Mouse (Mus musculus) cerebellum, postnatal 36 days (tissue): ENCODE data around the gene Myo6.
A peak's percentile ranks its signal among the peaks of the same experiment; 100 is the strongest.

Experiments
- DNase-seq, 2 experiments: peaks; one replicate each; pipeline ENCODE4 v3.0.0; 2021 to 2022; ENCODE audit warnings: mixed read lengths in 2 of 2

The Myo6 gene

GRCm38 (mm10) chr9:80306853-80307252, 142.0 kb downstream of the Myo6 start:
- no peak for DNase-seq

GRCm38 (mm10) chr9:80307629-80308028, 142.8 kb downstream of the Myo6 start:
- DNase-seq = no peak

- no peak for DNase-seq
Measured at GRCm38 (mm10) chr9:80313610-80314009, 148.8 kb downstream of the Myo6 start.

GRCm38 (mm10) chr9:80315922-80316321, 151.1 kb downstream of the Myo6 start:
- no peak for DNase-seq

GRCm38 (mm10) chr9:80318027-80318426, 153.2 kb downstream of the Myo6 start:
- DNase-seq = no peak

GRCm38 (mm10) chr9:80321051-80321887, 156.4 kb downstream of the Myo6 start:
- peak in 1 of 2 experiments; percentile 10 for DNase-seq

- DNase-seq = peak; percentile 10 to 27
Measured at GRCm38 (mm10) chr9:80332153-80332552, 167.3 kb downstream of the Myo6 start.

GRCm38 (mm10) chr9:80333466-80333865, 168.6 kb downstream of the Myo6 start:
- DNase-seq = no peak

- DNase-seq = peak; percentile 6 to 11
Measured at GRCm38 (mm10) chr9:80333998-80334605, 169.3 kb downstream of the Myo6 start.

- DNase-seq = no peak
Measured at GRCm38 (mm10) chr9:80335660-80336357, 171.0 kb downstream of the Myo6 start.

- DNase-seq = no peak
Measured at GRCm38 (mm10) chr9:80338026-80338425, 173.2 kb downstream of the Myo6 start.

GRCm38 (mm10) chr9:80340927-80341326, 176.1 kb downstream of the Myo6 start:
- DNase-seq = no peak

GRCm38 (mm10) chr9:80341756-80342155, 176.9 kb downstream of the Myo6 start:
- no peak for DNase-seq

GRCm38 (mm10) chr9:80342520-80342919, 177.7 kb downstream of the Myo6 start:
- DNase-seq = no peak

GRCm38 (mm10) chr9:80344451-80345000, 179.7 kb downstream of the Myo6 start:
- DNase-seq = no peak

GRCm38 (mm10) chr9:80351295-80351677, 186.5 kb downstream of the Myo6 start:
- DNase-seq = no peak

- DNase-seq = peak in 1 of 2 experiments; percentile 7
Measured at GRCm38 (mm10) chr9:80351678-80352331, 187.0 kb downstream of the Myo6 start.

GRCm38 (mm10) chr9:80360063-80360462, 195.2 kb downstream of the Myo6 start:
- no peak for DNase-seq
